Mouse (Mus musculus) embryonic facial prominence, embryonic 11.5 days (tissue): ENCODE data around the gene Rplp1. TPM values are rescaled to one million over a fixed set of nuclear protein-coding genes. Genes with fewer than 3 reads are reported as not detected.

Source experiments
- ATAC-seq: fragments of 200-750 bp; cut with Nextera tagmentation; replicated peaks from 2 replicates; pipeline ENCODE4 v1.8.0; 2017; ENCODE audit warnings: low read depth; ENCODE audit not compliant: insufficient number of reproducible peaks, low FRiP score, low TSS enrichment
- DNase-seq: peaks from one replicate; pipeline ENCODE4 v3.0.0-alpha.2; 2015; ENCODE audit warnings: low spot score
- H3K27ac ChIP-seq: fragments of 300-500 bp; sonication (generic); replicated peaks from 2 replicates; pipeline ENCODE4 v1.5.1; 2014; ENCODE audit warnings: mild to moderate bottlenecking, low read depth, low read length, control low read depth
- H3K27me3 ChIP-seq: fragments of 300-500 bp; sonication (generic); 2 replicates; pipeline ENCODE4 v1.6.1; 2014; ENCODE audit warnings: mild to moderate bottlenecking, low read length, moderate library complexity, mixed read lengths; ENCODE audit not compliant: control insufficient read depth, insufficient read depth
- H3K36me3 ChIP-seq: fragments of 300-500 bp; sonication (generic); replicated peaks from 2 replicates; pipeline ENCODE4 v1.6.1; 2014; ENCODE audit warnings: low read depth, mild to moderate bottlenecking, low read length, moderate library complexity, mixed read lengths; ENCODE audit not compliant: control insufficient read depth, insufficient read depth
- H3K4me1 ChIP-seq: fragments of 300-500 bp; sonication (generic); 2 replicates; pipeline ENCODE4 v1.6.1; 2014; ENCODE audit warnings: low read length, mixed read lengths; ENCODE audit not compliant: control insufficient read depth, insufficient read depth
- H3K4me2 ChIP-seq: fragments of 300-500 bp; sonication (generic); 2 replicates; pipeline ENCODE4 v1.6.1; 2014; ENCODE audit warnings: low read depth, mild to moderate bottlenecking, control low read depth, low read length, moderate library complexity
- H3K4me3 ChIP-seq: fragments of 300-500 bp; sonication (generic); 2 replicates; pipeline ENCODE4 v1.5.1; 2014; ENCODE audit warnings: low read depth, low read length, control low read depth
- H3K9ac ChIP-seq: fragments of 300-500 bp; sonication (generic); replicated peaks from 2 replicates; pipeline ENCODE4 v1.6.1; 2014; ENCODE audit warnings: mild to moderate bottlenecking, control low read depth, low read length
- H3K9me3 ChIP-seq: fragments of 300-500 bp; sonication (generic); replicated peaks from 2 replicates; pipeline ENCODE4 v1.6.1; 2016; ENCODE audit warnings: mild to moderate bottlenecking, low read length, inconsistent platforms, mixed read lengths; ENCODE audit not compliant: control insufficient read depth
- WGBS: fragments of 180-500 bp; shearing (Covaris S2); extraction: QIAGEN DNeasy Blood & Tissue Kit; methylation state at CpG from one replicate; pipeline ENCODE4 v1.1.7; 2014; 5-methylcytosine and 5-hydroxymethylcytosine counted together
- polyA plus RNA-seq: library from polyadenylated mRNA; unstranded; fragments of >200 nt; fragmentation: Nextera tagmentation; extraction: Ambion mirVana; gene quantifications from 2 replicates; pipeline ENCODE4 v1.2.1, GENCODE M21; 2014

The Rplp1 gene
- polyA plus RNA-seq, 1 experiment from 2014 or later = 1,072 TPM

DNA sequence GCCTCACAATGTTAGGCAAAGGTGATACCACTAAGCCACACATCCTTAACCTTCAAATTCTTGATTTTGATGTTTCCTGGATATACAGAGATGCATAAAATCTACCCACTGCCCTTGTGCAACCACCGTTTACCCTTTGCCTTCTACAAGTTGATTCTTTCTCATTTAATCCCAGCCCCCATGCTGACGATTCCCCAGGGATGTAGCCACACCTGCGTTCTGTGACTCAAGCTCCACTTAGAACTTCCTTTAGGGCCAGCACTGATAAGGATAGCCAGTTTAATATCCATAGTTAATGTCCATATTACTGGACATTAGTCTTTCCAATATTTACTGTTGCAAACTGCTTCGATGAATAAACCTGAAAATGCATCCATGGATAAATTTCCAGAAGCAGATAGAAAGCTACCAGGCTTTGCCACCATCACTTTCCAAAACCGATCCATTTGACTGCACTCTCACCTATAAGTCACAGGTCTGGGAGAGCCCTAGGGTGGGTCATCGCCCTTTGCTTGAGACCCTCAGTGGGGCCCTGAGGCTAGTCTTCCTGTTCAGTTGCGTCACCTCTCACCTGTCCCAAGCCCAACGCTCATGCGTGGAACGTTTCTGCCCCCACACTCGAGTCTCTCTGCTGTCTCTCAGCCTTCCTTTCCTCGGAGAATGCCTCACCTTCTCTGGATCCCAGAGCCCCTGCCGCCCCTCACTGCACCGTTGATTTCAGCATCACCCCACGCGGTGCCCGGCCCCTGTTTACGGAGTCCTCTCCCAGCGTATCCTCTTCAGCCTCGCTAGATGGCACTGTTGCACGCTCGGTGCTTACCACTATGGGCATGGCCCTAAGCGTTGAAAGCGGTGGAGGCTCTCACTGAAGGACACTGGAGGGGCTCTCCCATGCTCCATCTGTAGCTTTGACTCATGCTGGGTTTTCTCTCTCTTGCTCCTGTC is 33.3 kb upstream of the Rplp1 start:
- 7% methylated on average over 24 of the region's 24 CpGs for WGBS
- Histone ChIP-seq H3K4me1 (no peaks in the 10 kb centered on the region), H3K9me3 (no peaks in the 10 kb centered on the region), H3K27ac (no peak overlapping the region), H3K27me3 (no peaks in the 10 kb centered on the region), H3K36me3 (no peaks in the 10 kb centered on the region), H3K4me3 (peak overlapping the region; percentile 67), H3K4me2 (peak overlapping the region; percentile 60), H3K9ac (peak overlapping the region; percentile 26)
- ATAC-seq = peak; percentile 78
- DNase-seq = peak; percentile 95

DNA sequence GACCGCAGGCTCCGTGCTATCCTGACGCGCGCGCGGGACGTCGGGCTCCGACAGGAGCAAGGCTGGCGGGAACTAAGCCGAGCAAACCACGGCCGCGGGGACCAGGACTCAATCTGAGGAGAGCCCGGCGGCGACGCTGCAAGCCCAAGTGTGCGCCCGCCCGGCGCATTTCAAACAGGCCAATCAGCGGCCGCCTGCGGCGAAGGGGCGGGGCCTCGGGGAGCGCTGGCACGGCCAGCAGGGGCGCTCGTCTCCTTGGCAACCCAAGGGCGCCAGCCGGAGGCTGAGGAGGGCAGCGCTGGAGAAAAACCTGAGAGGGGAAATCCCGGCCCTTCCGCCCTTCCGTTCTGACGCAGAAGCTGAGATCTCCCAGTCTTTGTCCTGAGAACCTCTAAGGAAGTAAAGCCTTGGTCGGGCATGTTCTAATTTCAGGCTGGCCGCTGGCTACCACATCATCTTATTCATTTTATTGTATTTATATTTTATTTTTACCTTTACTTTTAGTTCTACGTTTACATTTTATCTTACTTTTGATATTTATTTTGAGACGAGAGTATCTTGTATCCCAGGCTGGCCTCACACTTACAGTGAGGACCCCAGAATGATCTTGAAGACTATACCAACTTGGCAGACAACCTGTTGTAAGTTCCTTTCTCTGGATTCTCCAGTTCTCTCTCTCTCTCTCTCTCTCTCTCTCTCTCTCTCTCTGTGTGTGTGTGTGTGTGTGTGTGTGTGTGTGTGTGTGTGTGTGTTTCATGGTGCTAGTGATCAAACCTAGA is 32.5 kb upstream of the Rplp1 start, which contains the start of gene Kif23:
Gene Kif23, minus strand, starts transcription at position 152 of the 779 bp plus-strand sequence.
- under 1% methylated on average over 44 of the region's 44 CpGs for WGBS
- DNase-seq = peak; percentile 98
- peak; percentile 93 for ATAC-seq
- Histone ChIP-seq H3K9me3 (no peaks in the 10 kb centered on the region), H3K27me3 (no peaks in the 10 kb centered on the region), H3K4me1 (no peaks in the 10 kb centered on the region), H3K27ac (peak within 1 kb of the TSS; percentile 72), H3K4me3 (peak within 1 kb of the TSS; percentile 67), H3K36me3 (no peaks in the 10 kb centered on the region), H3K4me2 (peak within 1 kb of the TSS; percentile 64), H3K9ac (peak within 1 kb of the TSS; percentile 70)

GRCm38 (mm10) chr9:61945973-61946611 is 31.8 kb upstream of the Rplp1 start:
- peak; percentile 61 for DNase-seq

GRCm38 (mm10) chr9:61941054-61941453 is 26.7 kb upstream of the Rplp1 start:
- DNase-seq (no peak), ATAC-seq (no peak)
- Histone ChIP-seq H3K4me2 (no peak overlapping the region), H3K9me3 (no peaks in the 10 kb centered on the region), H3K27ac (no peak overlapping the region), H3K4me3 (no peak overlapping the region), H3K36me3 (peaks cover 9% of the 10 kb centered on the region), H3K9ac (no peak overlapping the region), H3K4me1 (no peaks in the 10 kb centered on the region), H3K27me3 (no peaks in the 10 kb centered on the region)
- WGBS = 91% methylated on average over 3 of the region's 3 CpGs

More at GRCm38 (mm10) chr9:61945973-61946611, 31.8 kb upstream of the Rplp1 start:
- Histone ChIP-seq H3K9me3 (no peaks in the 10 kb centered on the region), H3K9ac (peak overlapping the region; percentile 70), H3K27me3 (no peaks in the 10 kb centered on the region), H3K4me2 (peak overlapping the region; percentile 64), H3K36me3 (peaks cover 1% of the 10 kb centered on the region), H3K27ac (peak overlapping the region; percentile 72), H3K4me3 (peak overlapping the region; percentile 67), H3K4me1 (no peaks in the 10 kb centered on the region)
- WGBS = under 1% methylated on average over 37 of the region's 38 CpGs
- ATAC-seq = peak; percentile 89

GRCm38 (mm10) chr9:61933333-61933732 is 19.0 kb upstream of the Rplp1 start:
- Histone ChIP-seq H3K9ac (no peak overlapping the region), H3K4me2 (no peak overlapping the region), H3K4me1 (no peaks in the 10 kb centered on the region), H3K27me3 (no peaks in the 10 kb centered on the region), H3K4me3 (no peak overlapping the region), H3K27ac (no peak overlapping the region), H3K36me3 (peaks cover 9% of the 10 kb centered on the region), H3K9me3 (no peaks in the 10 kb centered on the region)
- DNase-seq (no peak), ATAC-seq (no peak)
- WGBS = 75% methylated on average over 2 of the region's 2 CpGs

GRCm38 (mm10) chr9:61932009-61932408 is 17.7 kb upstream of the Rplp1 start:
- Histone ChIP-seq H3K4me1 (no peaks in the 10 kb centered on the region), H3K9me3 (no peaks in the 10 kb centered on the region), H3K36me3 (peaks cover 9% of the 10 kb centered on the region), H3K9ac (no peak overlapping the region), H3K27me3 (no peaks in the 10 kb centered on the region), H3K4me2 (no peak overlapping the region), H3K27ac (no peak overlapping the region), H3K4me3 (no peak overlapping the region)
- no peak for DNase-seq
- 91% methylated on average over 3 of the region's 3 CpGs for WGBS
- no peak for ATAC-seq

- no peaks in the 10 kb centered on the region for H3K4me1 ChIP-seq
- no peak overlapping the region for H3K27ac ChIP-seq
- H3K4me3 ChIP-seq = no peak overlapping the region
- peaks cover 8% of the 10 kb centered on the region for H3K36me3 ChIP-seq
- H3K9ac ChIP-seq = no peak overlapping the region
- ATAC-seq (no peak), DNase-seq (no peak)
- H3K4me2 ChIP-seq = no peak overlapping the region
- 95% methylated on average over 10 of the region's 10 CpGs for WGBS
- no peaks in the 10 kb centered on the region for H3K27me3 ChIP-seq
- no peaks in the 10 kb centered on the region for H3K9me3 ChIP-seq
Measured at GRCm38 (mm10) chr9:61925086-61925660, 10.8 kb upstream of the Rplp1 start.
